Mouse (Mus musculus) B cell, adult (primary cell): ENCODE measurements around the gene Anapc2. TPM values are rescaled to one million over a fixed set of nuclear protein-coding genes. Genes with fewer than 3 reads are reported as not detected.

ENCODE experiments used
- total RNA-seq: library from RNA; stranded (reverse); gene quantifications from 4 replicates; pipeline ENCODE4 v1.2.4, GENCODE M21; 2023; ENCODE audit not compliant: inconsistent age

Gene Anapc2
- 99.6 to 125 TPM (median 108 TPM) in 4 replicates for total RNA-seq

GRCm38 (mm10) chr2:25271827-25272511, at the start of gene Anapc2, which contains the start of gene Ssna1:
TSS of gene Anapc2 (plus strand) at chr2:25272478.
TSS of gene Ssna1 (minus strand) at chr2:25272438.

GRCm38 (mm10) chr2:25224492-25224765, 47.8 kb upstream of the Anapc2 start, which contains the start of gene Tubb4b:
TSS of gene Tubb4b (minus strand) at chr2:25224702.

GRCm38 (mm10) chr2:25234050-25234449, 38.2 kb upstream of the Anapc2 start, which contains the start of gene Slc34a3:
TSS of gene Slc34a3 (minus strand) at chr2:25234364.

GRCm38 (mm10) chr2:25236614-25237013, 35.7 kb upstream of the Anapc2 start, which contains the start of gene Rnf224:
TSS of gene Rnf224 (minus strand) at chr2:25236787.

GRCm38 (mm10) chr2:25242101-25242506, 30.2 kb upstream of the Anapc2 start, which contains the start of the genes Rnf208 and Cysrt1:
TSS of gene Rnf208 (plus strand) at chr2:25242255.
TSS of gene Cysrt1 (minus strand) at chr2:25242452.

GRCm38 (mm10) chr2:25246183-25247072, 25.9 kb upstream of the Anapc2 start, which contains the start of gene AL732309.1:
TSS of gene AL732309.1 (minus strand) at chr2:25246863.

GRCm38 (mm10) chr2:25255284-25255779, 16.9 kb upstream of the Anapc2 start, which contains the start of gene Tmem203:
TSS of gene Tmem203 (plus strand) at chr2:25255439.

GRCm38 (mm10) chr2:25262291-25262767, 9.9 kb upstream of the Anapc2 start, which contains the start of gene Tprn:
TSS of gene Tprn (plus strand) at chr2:25262618.

GRCm38 (mm10) chr2:25287927-25288649, 15.8 kb downstream of the Anapc2 start, which contains the start of gene Tmem210:
TSS of gene Tmem210 (plus strand) at chr2:25288145.

GRCm38 (mm10) chr2:25289651-25290050, 17.4 kb downstream of the Anapc2 start, which contains the start of gene Lrrc26:
TSS of gene Lrrc26 (plus strand) at chr2:25289915.

GRCm38 (mm10) chr2:25318971-25319773, 46.9 kb downstream of the Anapc2 start, which contains the start of gene Grin1:
TSS of gene Grin1 (minus strand) at chr2:25319187.

GRCm38 (mm10) chr2:25332286-25333160, 60.2 kb downstream of the Anapc2 start, which contains the start of gene Man1b1:
TSS of gene Man1b1 (plus strand) at chr2:25332338.

Other genes starting within 250 kb of the Anapc2 start
- gene Nsmf, start 218.1 kb upstream of the Anapc2 start, total RNA-seq, result 39.7 to 51.9 TPM (median 44.9 TPM) in 4 replicates
- not detected in 4 replicates for gene Entpd8, start 192.2 kb upstream of the Anapc2 start, total RNA-seq
- not detected in 4 replicates for gene Noxa1, start 177.3 kb upstream of the Anapc2 start, total RNA-seq
- gene Nrarp, start 91.7 kb upstream of the Anapc2 start, total RNA-seq, result 5.3 to 6.8 TPM (median 6.0 TPM) in 4 replicates
- 28.8 to 32.8 TPM (median 31.4 TPM) in 4 replicates for gene Tor4a, start 75.6 kb upstream of the Anapc2 start, total RNA-seq
- gene Nelfb, start 61.0 kb upstream of the Anapc2 start, total RNA-seq, result 71.2 to 97.5 TPM (median 84.8 TPM) in 4 replicates
- not detected in 4 replicates for gene Stpg3, start 57.8 kb upstream of the Anapc2 start, total RNA-seq
- not detected in 4 replicates for gene Fam166a, start 53.7 kb upstream of the Anapc2 start, total RNA-seq
- gene Tubb4b, start 47.8 kb upstream of the Anapc2 start, total RNA-seq, result 114 to 127 TPM (median 119 TPM) in 4 replicates
- gene Slc34a3, start 38.1 kb upstream of the Anapc2 start, total RNA-seq, result not detected in 4 replicates
- not detected in 4 replicates for gene Rnf224, start 35.7 kb upstream of the Anapc2 start, total RNA-seq
- 0.51 TPM in 1 of 4 replicates, not detected in the others for gene Rnf208, start 30.2 kb upstream of the Anapc2 start, total RNA-seq
- gene Cysrt1, start 30.0 kb upstream of the Anapc2 start, total RNA-seq, result not detected in 4 replicates
- 6.2 to 11.8 TPM (median 9.7 TPM) in 4 replicates for gene AL732309.1, start 25.6 kb upstream of the Anapc2 start, total RNA-seq
- 17.0 to 23.1 TPM (median 22.3 TPM) in 4 replicates for gene Tmem203, start 17.0 kb upstream of the Anapc2 start, total RNA-seq
- gene Tprn, start 9.9 kb upstream of the Anapc2 start, total RNA-seq, result 11.7 to 16.8 TPM (median 12.7 TPM) in 4 replicates
- gene Ssna1, start within 50 bp of the Anapc2 start, total RNA-seq, result 36.2 to 41.2 TPM (median 39.2 TPM) in 4 replicates
- not detected in 4 replicates for gene Tmem210, start 15.7 kb downstream of the Anapc2 start, total RNA-seq
- not detected in 4 replicates for gene Lrrc26, start 17.4 kb downstream of the Anapc2 start, total RNA-seq
- gene Grin1, start 46.7 kb downstream of the Anapc2 start, total RNA-seq, result not detected in 4 replicates
- gene Man1b1, start 59.9 kb downstream of the Anapc2 start, total RNA-seq, result 38.3 to 49.0 TPM (median 42.3 TPM) in 4 replicates
- 34.8 to 44.7 TPM (median 42.3 TPM) in 4 replicates for gene Dpp7, start 83.9 kb downstream of the Anapc2 start, total RNA-seq
- 29.6 to 32.3 TPM (median 30.7 TPM) in 4 replicates for gene Uap1l1, start 93.2 kb downstream of the Anapc2 start, total RNA-seq
- 0.94 to 1.4 TPM (median 1.1 TPM) in 4 replicates for gene Sapcd2, start 99.8 kb downstream of the Anapc2 start, total RNA-seq
- gene Entpd2, start 123.4 kb downstream of the Anapc2 start, total RNA-seq, result not detected in 4 replicates
- gene Npdc1, start 126.9 kb downstream of the Anapc2 start, total RNA-seq, result not detected in 4 replicates
- gene Fut7, start 150.8 kb downstream of the Anapc2 start, total RNA-seq, result 0.24 TPM in 1 of 4 replicates, not detected in the others
- gene Abca2, start 156.2 kb downstream of the Anapc2 start, total RNA-seq, result 36.8 to 44.5 TPM (median 42.0 TPM) in 4 replicates
- 0.80 TPM in 1 of 4 replicates, not detected in the others for gene Clic3, start 184.4 kb downstream of the Anapc2 start, total RNA-seq
- 111 to 124 TPM (median 114 TPM) in 4 replicates for gene Paxx, start 188.6 kb downstream of the Anapc2 start, total RNA-seq
- gene Ptgds, start 197.6 kb downstream of the Anapc2 start, total RNA-seq, result not detected in 4 replicates
- gene Lcn12, start 221.4 kb downstream of the Anapc2 start, total RNA-seq, result not detected in 4 replicates
- gene Fbxw5, start 228.3 kb downstream of the Anapc2 start, total RNA-seq, result 69.9 to 80.2 TPM (median 72.7 TPM) in 4 replicates
- 0.45 to 2.0 TPM (median 0.80 TPM) in 4 replicates for gene C8g, start 229.2 kb downstream of the Anapc2 start, total RNA-seq